Mouse (Mus musculus): ENCODE measurements at regions not wholly inside any gene's neighbourhood (a gene's known extent, or its start where the extent isn't known, plus 50 kb on each side); places are given as distances from the start of the nearest gene placed in this dataset.

DNA sequence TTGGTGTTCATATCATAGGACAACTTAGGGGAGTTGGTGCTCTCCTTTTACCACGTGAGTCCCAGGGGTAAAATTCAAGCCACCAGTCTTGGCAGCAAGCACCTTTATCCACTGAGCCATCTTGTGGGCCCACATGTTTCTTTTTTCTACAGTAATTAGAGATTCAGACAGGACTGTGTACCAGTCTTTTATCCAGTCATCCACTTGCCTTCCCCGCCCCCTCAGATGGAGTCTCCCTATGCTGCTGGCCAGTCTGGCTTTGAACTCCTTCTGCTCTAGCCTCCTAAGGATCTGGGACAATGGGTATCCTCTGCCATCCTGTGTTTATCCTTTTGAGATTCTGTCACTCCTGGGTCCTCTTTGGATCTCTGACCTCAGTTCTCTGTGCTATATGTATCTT is 51.1 kb upstream of the Nek6 start:
- Histone ChIP-seq H3K4me2 (replicated peaks) (no peak overlapping the region), H3K27me3 (replicated peaks) (no peaks in the 10 kb centered on the region), H3K4me3 (no peak overlapping the region), H3K4me1 (no peaks in the 10 kb centered on the region), H3K27ac (no peak overlapping the region), H3K9ac (no peak overlapping the region), H3K9me3 (no peaks in the 10 kb centered on the region), H3K36me3 (no peaks in the 10 kb centered on the region)
- 78% methylated on average over 2 of the region's 2 CpGs for WGBS
- no peak for ATAC-seq (ENCODE audit: low FRiP score, low read depth)

GRCm38 (mm10) chr2:38460825-38461540 is 50.5 kb upstream of the Nek6 start:
- Histone ChIP-seq H3K36me3 (no peaks in the 10 kb centered on the region), H3K27ac (no peak overlapping the region), H3K9me3 (no peaks in the 10 kb centered on the region), H3K4me3 (no peak overlapping the region), H3K4me1 (no peaks in the 10 kb centered on the region), H3K27me3 (replicated peaks) (no peaks in the 10 kb centered on the region), H3K4me2 (replicated peaks) (no peak overlapping the region), H3K9ac (no peak overlapping the region)
- ATAC-seq (ENCODE audit: low FRiP score, low read depth), result no peak
- 71% methylated on average over 6 of the region's 6 CpGs for WGBS

Data from neural tube, embryonic 12.5 days (tissue).